Mouse (Mus musculus) limb, embryonic 13.5 days (tissue): ENCODE results near the gene Ccser2. TPM values are rescaled to one million over a fixed set of nuclear protein-coding genes. Genes with fewer than 3 reads are reported as not detected.

Source experiments
- ATAC-seq: fragments of 200-750 bp; cut with Nextera tagmentation; 2 replicates; pipeline ENCODE4 v1.8.0; 2017; ENCODE audit warnings: low read depth, moderate number of reproducible peaks, moderate TSS enrichment; ENCODE audit not compliant: low FRiP score
- H3K27ac ChIP-seq: fragments of 300-500 bp; sonication (generic); 2 replicates; pipeline ENCODE4 v1.5.1; 2015; ENCODE audit warnings: inconsistent platforms, mild to moderate bottlenecking, moderate library complexity
- H3K27me3 ChIP-seq: fragments of 300-500 bp; sonication (generic); 2 replicates; pipeline ENCODE4 v1.6.1; 2015; ENCODE audit warnings: mild to moderate bottlenecking, inconsistent platforms
- H3K36me3 ChIP-seq: fragments of 300-500 bp; sonication (generic); 2 replicates; pipeline ENCODE4 v1.6.1; 2015; ENCODE audit warnings: inconsistent platforms, mild to moderate bottlenecking, moderate library complexity
- H3K4me1 ChIP-seq: fragments of 300-500 bp; sonication (generic); 2 replicates; pipeline ENCODE4 v1.6.1; 2015; ENCODE audit warnings: inconsistent platforms
- H3K4me2 ChIP-seq: fragments of 300-500 bp; sonication (generic); replicated peaks from 2 replicates; pipeline ENCODE4 v1.6.1; 2015; ENCODE audit warnings: inconsistent platforms, mild to moderate bottlenecking, moderate library complexity
- H3K4me3 ChIP-seq: fragments of 300-500 bp; sonication (generic); 2 replicates; pipeline ENCODE4 v1.5.1; 2015; ENCODE audit warnings: moderate library complexity, mild to moderate bottlenecking, inconsistent platforms
- H3K9ac ChIP-seq: fragments of 300-500 bp; sonication (generic); 2 replicates; pipeline ENCODE4 v1.6.1; 2015; ENCODE audit warnings: mild to moderate bottlenecking, inconsistent platforms
- H3K9me3 ChIP-seq: fragments of 300-500 bp; sonication (generic); 2 replicates; pipeline ENCODE4 v1.6.1; 2016; ENCODE audit warnings: inconsistent platforms
- WGBS: fragments of 180-500 bp; shearing (Covaris S2); methylation state at CpG from one replicate; pipeline ENCODE4 v1.1.7; 2015; 5-methylcytosine and 5-hydroxymethylcytosine counted together
- polyA plus RNA-seq: library from polyadenylated mRNA; unstranded; fragments of >200 nt; fragmentation: Nextera tagmentation; extraction: Ambion mirVana; gene quantifications from 2 replicates; pipeline ENCODE4 v1.2.1, GENCODE M21; 2015

Gene Ccser2
- polyA plus RNA-seq, 1 experiment from 2014 or later, result 44.6 TPM

GRCm38 (mm10) chr14:36894701-36895100, 73.9 kb downstream of the Ccser2 start:
- 70% methylated on average over 3 of the region's 3 CpGs for WGBS
- peak; percentile 83; the same call in 1 of the 2 replicates for ATAC-seq
- H3K27ac ChIP-seq, result no peak overlapping the region
- peaks cover 8% of the 10 kb centered on the region; the same call in 1 of the 2 replicates for H3K4me1 ChIP-seq
- no peak overlapping the region for H3K9ac ChIP-seq
- H3K36me3 ChIP-seq, result no peaks in the 10 kb centered on the region
- no peak overlapping the region for H3K4me2 ChIP-seq
- H3K27me3 ChIP-seq, result no peaks in the 10 kb centered on the region
- no peak overlapping the region for H3K4me3 ChIP-seq
- no peaks in the 10 kb centered on the region for H3K9me3 ChIP-seq

GRCm38 (mm10) chr14:36892762-36893358, 75.7 kb downstream of the Ccser2 start:
- Histone ChIP-seq H3K36me3 (no peaks in the 10 kb centered on the region), H3K27me3 (no peaks in the 10 kb centered on the region), H3K9ac (no peak overlapping the region), H3K27ac (no peak overlapping the region), H3K4me3 (no peak overlapping the region), H3K4me2 (no peak overlapping the region), H3K9me3 (no peaks in the 10 kb centered on the region), H3K4me1 (peaks cover 8% of the 10 kb centered on the region; the same call in 1 of the 2 replicates)
- no peak for ATAC-seq
- 70% methylated on average over 2 of the region's 2 CpGs for WGBS

DNA sequence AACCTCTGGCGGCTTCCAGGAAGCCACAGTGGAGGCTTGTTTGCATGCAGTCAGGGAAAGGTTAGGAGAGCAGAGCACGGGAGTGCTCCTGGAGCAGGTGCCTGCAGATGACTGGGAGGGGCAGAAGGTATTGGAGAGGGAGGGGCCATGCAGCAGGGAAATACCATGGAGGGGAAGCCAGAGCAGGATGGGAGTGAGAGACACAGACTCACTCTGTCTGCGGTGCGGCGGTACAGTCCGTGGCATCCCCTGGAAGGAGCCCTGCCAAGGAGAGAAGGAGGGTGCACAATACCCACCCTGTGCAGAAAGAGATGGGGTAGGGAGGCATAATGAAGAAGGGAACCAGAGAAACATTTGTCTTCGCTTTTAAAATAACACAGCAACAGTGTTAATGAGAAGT, 78.4 kb downstream of the Ccser2 start:
- H3K9ac ChIP-seq, result no peak overlapping the region
- no peak overlapping the region for H3K27ac ChIP-seq
- no peak overlapping the region for H3K4me3 ChIP-seq
- H3K4me1 ChIP-seq, result peaks cover 7% of the 10 kb centered on the region; the same call in 1 of the 2 replicates
- ATAC-seq, result no peak
- H3K27me3 ChIP-seq, result no peaks in the 10 kb centered on the region
- H3K36me3 ChIP-seq, result peaks cover 2% of the 10 kb centered on the region; the same call in 1 of the 2 replicates
- WGBS, result 79% methylated on average over 7 of the region's 7 CpGs
- no peaks in the 10 kb centered on the region for H3K9me3 ChIP-seq
- no peak overlapping the region for H3K4me2 ChIP-seq

- Histone ChIP-seq H3K4me1 (no peaks in the 10 kb centered on the region), H3K4me2 (no peak overlapping the region), H3K27me3 (no peaks in the 10 kb centered on the region), H3K9ac (no peak overlapping the region), H3K9me3 (no peaks in the 10 kb centered on the region), H3K4me3 (no peak overlapping the region), H3K27ac (no peak overlapping the region), H3K36me3 (peaks cover 19% of the 10 kb centered on the region)
- ATAC-seq, result no peak
- WGBS, result 92% methylated on average over 5 of the region's 5 CpGs
These were observed 82.9 kb downstream of the Ccser2 start for GRCm38 (mm10) chr14:36885680-36886079.

DNA sequence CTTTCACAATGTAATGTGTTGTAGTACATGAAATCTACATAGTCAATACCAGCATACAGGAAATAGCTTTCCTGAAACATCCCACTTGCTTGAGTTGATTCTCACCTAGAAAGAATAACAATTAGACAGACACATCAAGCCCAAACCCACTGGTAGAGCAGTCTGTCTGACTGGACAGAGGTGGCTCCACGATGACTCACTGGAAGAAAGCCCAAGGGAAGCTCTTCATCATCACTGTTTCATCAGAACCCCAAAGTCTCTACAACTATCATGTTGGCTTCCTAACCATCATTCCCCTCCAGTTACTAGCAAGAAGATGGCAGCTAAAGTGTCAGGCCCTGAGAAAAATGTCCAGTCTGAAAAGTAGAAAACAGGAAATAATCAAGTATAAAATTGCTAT, 83.5 kb downstream of the Ccser2 start:
- H3K4me3 ChIP-seq, result no peak overlapping the region
- H3K27me3 ChIP-seq, result no peaks in the 10 kb centered on the region
- peaks cover 19% of the 10 kb centered on the region for H3K36me3 ChIP-seq
- no peak overlapping the region for H3K4me2 ChIP-seq
- no peaks in the 10 kb centered on the region for H3K9me3 ChIP-seq
- WGBS, result 88% methylated on average over 1 of the region's 1 CpGs
- ATAC-seq, result no peak
- H3K4me1 ChIP-seq, result no peaks in the 10 kb centered on the region
- H3K9ac ChIP-seq, result no peak overlapping the region
- no peak overlapping the region for H3K27ac ChIP-seq

- 73% methylated on average over 3 of the region's 3 CpGs for WGBS
- Histone ChIP-seq H3K27ac (no peak overlapping the region), H3K4me3 (no peak overlapping the region), H3K27me3 (no peaks in the 10 kb centered on the region), H3K9me3 (no peaks in the 10 kb centered on the region), H3K9ac (no peak overlapping the region), H3K4me1 (no peaks in the 10 kb centered on the region), H3K4me2 (no peak overlapping the region), H3K36me3 (peaks cover 30% of the 10 kb centered on the region)
- ATAC-seq, result no peak
These were observed 85.0 kb downstream of the Ccser2 start for GRCm38 (mm10) chr14:36883576-36883975.

- H3K27ac ChIP-seq, result no peak overlapping the region
- H3K27me3 ChIP-seq, result no peaks in the 10 kb centered on the region
- no peak for ATAC-seq
- H3K9me3 ChIP-seq, result no peaks in the 10 kb centered on the region
- H3K9ac ChIP-seq, result no peak overlapping the region
- no peaks in the 10 kb centered on the region for H3K4me1 ChIP-seq
- WGBS, result 84% methylated on average over 6 of the region's 6 CpGs
- H3K4me3 ChIP-seq, result no peak overlapping the region
- H3K36me3 ChIP-seq, result no peaks in the 10 kb centered on the region
- no peak overlapping the region for H3K4me2 ChIP-seq
These were observed 98.3 kb downstream of the Ccser2 start for GRCm38 (mm10) chr14:36870257-36870656.

DNA sequence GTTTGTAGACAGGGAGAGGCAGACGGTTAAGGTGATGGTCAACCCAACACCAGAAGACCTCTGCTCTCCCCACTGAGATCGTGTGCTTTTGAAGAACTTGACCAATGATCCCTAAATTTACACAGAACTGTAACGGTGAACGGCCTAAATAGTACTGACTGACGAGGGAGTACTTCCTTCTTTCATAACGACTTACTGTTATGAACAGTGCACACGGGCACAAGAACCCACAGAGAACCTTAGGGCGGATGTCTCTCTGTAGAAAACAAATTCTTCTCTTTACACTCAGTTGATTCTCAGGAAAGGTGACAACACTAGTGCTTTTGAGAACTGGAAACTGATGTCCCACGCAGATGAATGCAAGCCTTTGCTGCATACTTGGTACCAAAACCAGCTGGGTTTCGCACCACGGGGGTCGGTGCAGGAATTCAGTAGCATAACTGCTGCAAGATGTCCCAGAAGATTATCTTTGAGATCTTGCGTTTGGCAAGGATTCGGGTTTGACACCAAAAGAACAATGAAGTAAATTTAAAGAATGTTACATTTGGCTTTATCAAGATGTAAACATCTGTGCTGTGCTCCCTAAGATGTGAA, 99.7 kb downstream of the Ccser2 start:
- no peak overlapping the region for H3K9ac ChIP-seq
- H3K36me3 ChIP-seq, result no peaks in the 10 kb centered on the region
- no peaks in the 10 kb centered on the region for H3K4me1 ChIP-seq
- H3K4me3 ChIP-seq, result no peak overlapping the region
- ATAC-seq, result no peak
- H3K9me3 ChIP-seq, result no peaks in the 10 kb centered on the region
- no peak overlapping the region for H3K27ac ChIP-seq
- H3K27me3 ChIP-seq, result no peaks in the 10 kb centered on the region
- 74% methylated on average over 14 of the region's 14 CpGs for WGBS
- H3K4me2 ChIP-seq, result no peak overlapping the region

DNA sequence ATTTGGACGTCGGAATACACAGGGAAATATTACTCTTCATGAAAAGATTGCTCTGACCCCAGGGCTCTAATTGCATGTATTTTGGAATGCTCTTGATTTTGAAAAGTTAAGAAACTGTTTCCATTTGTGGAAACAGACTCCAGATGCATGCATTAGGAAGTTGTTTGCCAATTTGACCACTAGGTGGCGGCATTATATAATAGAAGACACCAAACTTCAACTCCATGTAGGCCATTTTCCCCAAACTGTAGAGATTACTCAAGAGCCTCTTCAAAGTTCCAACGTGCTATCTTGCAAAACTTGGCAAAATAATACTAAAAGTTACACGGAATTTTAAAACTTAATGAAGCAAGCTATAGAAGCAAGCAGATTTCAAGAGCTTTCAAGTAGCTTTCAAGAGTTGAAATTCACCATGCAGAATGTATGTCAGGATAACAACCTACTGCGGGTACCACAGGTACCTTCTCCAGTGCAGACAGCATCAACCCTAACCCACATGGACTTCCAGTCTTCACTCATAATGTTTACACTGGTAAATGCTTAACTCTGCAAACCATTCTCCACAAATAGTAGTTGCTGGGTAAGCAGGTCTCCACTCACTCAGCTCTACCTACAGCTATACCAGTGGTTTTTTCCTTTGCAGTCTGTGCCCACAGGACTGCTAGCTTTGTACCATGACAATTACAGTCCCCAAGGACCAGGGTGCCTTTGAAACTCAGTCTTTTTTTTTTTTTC, 101.4 kb downstream of the Ccser2 start:
- Histone ChIP-seq H3K27me3 (no peaks in the 10 kb centered on the region), H3K4me3 (no peak overlapping the region), H3K4me1 (no peaks in the 10 kb centered on the region), H3K36me3 (no peaks in the 10 kb centered on the region), H3K27ac (no peak overlapping the region), H3K4me2 (no peak overlapping the region), H3K9me3 (no peaks in the 10 kb centered on the region), H3K9ac (no peak overlapping the region)
- 19% methylated on average over 6 of the region's 6 CpGs for WGBS
- ATAC-seq, result no peak

GRCm38 (mm10) chr14:36863877-36864489, 104.6 kb downstream of the Ccser2 start:
- peak overlapping the region; percentile 17; the same call in 1 of the 2 replicates for H3K4me3 ChIP-seq
- no peaks in the 10 kb centered on the region for H3K4me1 ChIP-seq
- 23% methylated on average over 15 of the region's 15 CpGs for WGBS
- no peaks in the 10 kb centered on the region for H3K9me3 ChIP-seq
- 0 out of 2 replicates have a peak, but pooled peaks have one; percentile 17 for ATAC-seq
- no peak overlapping the region for H3K27ac ChIP-seq
- no peak overlapping the region for H3K9ac ChIP-seq
- H3K36me3 ChIP-seq, result no peaks in the 10 kb centered on the region
- H3K4me2 ChIP-seq, result peak overlapping the region; percentile 49
- H3K27me3 ChIP-seq, result no peaks in the 10 kb centered on the region

- Histone ChIP-seq H3K9ac (no peak overlapping the region), H3K4me3 (no peak overlapping the region), H3K4me2 (no peak overlapping the region), H3K36me3 (no peaks in the 10 kb centered on the region), H3K4me1 (no peaks in the 10 kb centered on the region), H3K27me3 (no peaks in the 10 kb centered on the region), H3K9me3 (no peaks in the 10 kb centered on the region), H3K27ac (no peak overlapping the region)
- no peak; the same call in 1 of the 2 replicates for ATAC-seq
- 25% methylated on average over 7 of the region's 7 CpGs for WGBS
These were observed 106.2 kb downstream of the Ccser2 start for GRCm38 (mm10) chr14:36862387-36862786.

- no peak overlapping the region for H3K4me2 ChIP-seq
- H3K9ac ChIP-seq, result no peak overlapping the region
- no peak overlapping the region for H3K27ac ChIP-seq
- H3K4me1 ChIP-seq, result no peaks in the 10 kb centered on the region
- WGBS, result 59% methylated on average over 4 of the region's 4 CpGs
- no peak for ATAC-seq
- H3K9me3 ChIP-seq, result no peaks in the 10 kb centered on the region
- H3K27me3 ChIP-seq, result no peaks in the 10 kb centered on the region
- H3K36me3 ChIP-seq, result no peaks in the 10 kb centered on the region
- no peak overlapping the region for H3K4me3 ChIP-seq
These were observed 109.6 kb downstream of the Ccser2 start for GRCm38 (mm10) chr14:36858932-36859331.
